Mouse (Mus musculus) right cerebral cortex, postnatal 25 days (tissue): ENCODE measurements at regions not wholly inside any gene's neighbourhood (a gene's known extent, or its start where the extent isn't known, plus 50 kb on each side); places are given as distances from the start of the nearest gene placed in this dataset.

ENCODE experiments used
- DNase-seq: peaks from one replicate; pipeline ENCODE4 v3.0.0; 2022

DNA sequence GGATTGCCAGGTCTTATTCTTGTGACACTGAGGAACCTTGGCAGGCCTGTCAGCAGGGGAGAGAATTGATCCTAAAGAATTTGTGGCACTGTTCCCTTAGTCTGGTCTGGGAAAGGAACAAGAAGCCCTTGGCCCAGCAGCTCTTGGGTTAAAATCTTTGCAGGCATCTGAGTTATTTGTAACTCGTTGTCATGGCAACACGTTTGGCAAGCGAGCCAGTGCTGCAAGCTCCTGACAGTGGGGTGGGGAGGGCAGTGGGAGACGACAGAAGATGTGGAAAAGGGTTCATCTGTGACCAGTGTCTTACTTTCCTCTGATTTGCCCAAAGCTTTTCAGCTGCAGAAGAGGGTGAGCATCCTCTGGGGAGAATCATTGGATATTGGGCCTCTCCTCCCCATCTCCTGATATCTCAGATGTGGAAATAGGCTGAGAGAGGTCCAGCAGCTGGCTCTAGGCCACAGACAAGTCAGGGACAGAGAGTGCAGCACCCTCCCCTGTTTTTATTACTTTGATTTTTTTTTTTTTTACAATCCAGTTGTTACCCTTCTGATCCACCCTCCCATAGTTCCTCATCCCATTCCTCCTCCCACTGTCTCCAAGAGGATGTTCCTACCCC, 92.4 kb upstream of the Huwe1 start:
- DNase-seq: peak; percentile 38
